Mouse (Mus musculus): Measurements from ENCODE around the gene Atg5. TPM values are rescaled to one million over a fixed set of nuclear protein-coding genes. Genes with fewer than 3 reads are reported as not detected.
A peak's percentile ranks its signal among the peaks of the same experiment; 100 is the strongest.
"Not testable (repeated sequence)": the region's sequence is repeated elsewhere in the genome, so short reads cannot be mapped to it uniquely, and the experiment has no call there.

Atg5 gene
- polyA plus RNA-seq, 1 experiment from 2014 or later: 50.3 TPM

GRCm38 (mm10) chr10:44325551-44326500, 57.7 kb downstream of the Atg5 start:
- H3K27me3 ChIP-seq (ENCODE audit: control insufficient read depth, insufficient read depth, low read depth, low read length): no peaks in the 10 kb centered on the region
- H3K4me3 ChIP-seq (ENCODE audit: low read length): no peak overlapping the region
- H3K4me2 ChIP-seq (ENCODE audit: low read depth, low read length): no peak overlapping the region
- no peaks in the 10 kb centered on the region for H3K9me3 ChIP-seq (ENCODE audit: control insufficient read depth, low read length)
- ATAC-seq (ENCODE audit: low read depth): peak; percentile 70
- no peaks in the 10 kb centered on the region for H3K36me3 ChIP-seq (ENCODE audit: control insufficient read depth, insufficient read depth, low read length)
- no peak overlapping the region for H3K27ac ChIP-seq (ENCODE audit: low read length)
- H3K9ac ChIP-seq (ENCODE audit: low read length): no peak overlapping the region
- peaks cover 6% of the 10 kb centered on the region for H3K4me1 ChIP-seq (replicated peaks; ENCODE audit: control insufficient read depth, insufficient read depth, low read length)
- 56% methylated on average over 13 of the region's 13 CpGs for WGBS

- no peak overlapping the region for H3K4me2 ChIP-seq (ENCODE audit: low read depth, low read length)
- WGBS: 88% methylated on average over 9 of the region's 9 CpGs
- peaks cover 3% of the 10 kb centered on the region; the same call in 1 of the 2 replicates for H3K4me1 ChIP-seq (replicated peaks; ENCODE audit: control insufficient read depth, insufficient read depth, low read length)
- no peak overlapping the region for H3K9ac ChIP-seq (ENCODE audit: low read length)
- H3K36me3 ChIP-seq (ENCODE audit: control insufficient read depth, insufficient read depth, low read length): no peaks in the 10 kb centered on the region
- H3K27me3 ChIP-seq (ENCODE audit: control insufficient read depth, insufficient read depth, low read depth, low read length): no peaks in the 10 kb centered on the region
- no peak overlapping the region for H3K27ac ChIP-seq (ENCODE audit: low read length)
- no peaks in the 10 kb centered on the region for H3K9me3 ChIP-seq (ENCODE audit: control insufficient read depth, low read length)
- no peak overlapping the region for H3K4me3 ChIP-seq (ENCODE audit: low read length)
- ATAC-seq (ENCODE audit: low read depth): no peak
These were observed 58.9 kb downstream of the Atg5 start for GRCm38 (mm10) chr10:44327057-44327456.

- 53% methylated on average over 3 of the region's 3 CpGs for WGBS
- Histone ChIP-seq H3K27ac (ENCODE audit: low read length) (no peak overlapping the region), H3K9me3 (ENCODE audit: control insufficient read depth, low read length) (no peaks in the 10 kb centered on the region), H3K27me3 (ENCODE audit: control insufficient read depth, insufficient read depth, low read depth, low read length) (no peaks in the 10 kb centered on the region), H3K4me3 (ENCODE audit: low read length) (no peak overlapping the region), H3K9ac (ENCODE audit: low read length) (no peak overlapping the region), H3K4me1 (replicated peaks; ENCODE audit: control insufficient read depth, insufficient read depth, low read length) (no peaks in the 10 kb centered on the region), H3K4me2 (ENCODE audit: low read depth, low read length) (no peak overlapping the region), H3K36me3 (ENCODE audit: control insufficient read depth, insufficient read depth, low read length) (no peaks in the 10 kb centered on the region)
- ATAC-seq (ENCODE audit: low read depth): no peak
These were observed 60.2 kb downstream of the Atg5 start for GRCm38 (mm10) chr10:44328347-44328746.

- Histone ChIP-seq H3K9me3 (ENCODE audit: control insufficient read depth, low read length) (no peaks in the 10 kb centered on the region), H3K9ac (ENCODE audit: low read length) (no peak overlapping the region), H3K4me1 (replicated peaks; ENCODE audit: control insufficient read depth, insufficient read depth, low read length) (no peaks in the 10 kb centered on the region), H3K27ac (ENCODE audit: low read length) (no peak overlapping the region), H3K4me2 (ENCODE audit: low read depth, low read length) (no peak overlapping the region), H3K4me3 (ENCODE audit: low read length) (no peak overlapping the region), H3K36me3 (ENCODE audit: control insufficient read depth, insufficient read depth, low read length) (no peaks in the 10 kb centered on the region), H3K27me3 (ENCODE audit: control insufficient read depth, insufficient read depth, low read depth, low read length) (no peaks in the 10 kb centered on the region)
- ATAC-seq (ENCODE audit: low read depth): no peak
- WGBS: 93% methylated on average over 1 of the region's 1 CpGs
These were observed 62.6 kb downstream of the Atg5 start for GRCm38 (mm10) chr10:44330717-44331116.

GRCm38 (mm10) chr10:44331469-44331868, 63.3 kb downstream of the Atg5 start:
- no peaks in the 10 kb centered on the region for H3K27me3 ChIP-seq (ENCODE audit: control insufficient read depth, insufficient read depth, low read depth, low read length)
- no peaks in the 10 kb centered on the region for H3K9me3 ChIP-seq (ENCODE audit: control insufficient read depth, low read length)
- H3K4me3 ChIP-seq (ENCODE audit: low read length): no peak overlapping the region
- H3K9ac ChIP-seq (ENCODE audit: low read length): no peak overlapping the region
- WGBS: 51% methylated on average over 2 of the region's 2 CpGs
- no peaks in the 10 kb centered on the region for H3K4me1 ChIP-seq (replicated peaks; ENCODE audit: control insufficient read depth, insufficient read depth, low read length)
- H3K36me3 ChIP-seq (ENCODE audit: control insufficient read depth, insufficient read depth, low read length): no peaks in the 10 kb centered on the region
- no peak for ATAC-seq (ENCODE audit: low read depth)
- no peak overlapping the region for H3K4me2 ChIP-seq (ENCODE audit: low read depth, low read length)
- H3K27ac ChIP-seq (ENCODE audit: low read length): no peak overlapping the region

- H3K4me1 ChIP-seq (replicated peaks; ENCODE audit: control insufficient read depth, insufficient read depth, low read length); H3K36me3 ChIP-seq (ENCODE audit: control insufficient read depth, insufficient read depth, low read length); H3K27me3 ChIP-seq (ENCODE audit: control insufficient read depth, insufficient read depth, low read depth, low read length); H3K27ac ChIP-seq (ENCODE audit: low read length); H3K4me2 ChIP-seq (ENCODE audit: low read depth, low read length); H3K9ac ChIP-seq (ENCODE audit: low read length); H3K4me3 ChIP-seq (ENCODE audit: low read length); ATAC-seq (ENCODE audit: low read depth); H3K9me3 ChIP-seq (ENCODE audit: control insufficient read depth, low read length): not testable (repeated sequence)
- 89% methylated on average over 3 of the region's 3 CpGs for whole genome bisulfite sequencing
These were observed 64.5 kb downstream of the Atg5 start for GRCm38 (mm10) chr10:44332656-44333055.

GRCm38 (mm10) chr10:44336641-44337382, 68.7 kb downstream of the Atg5 start:
- not testable (repeated sequence) for H3K27ac ChIP-seq (ENCODE audit: low read length); H3K4me2 ChIP-seq (ENCODE audit: low read depth, low read length); H3K9ac ChIP-seq (ENCODE audit: low read length); H3K9me3 ChIP-seq (ENCODE audit: control insufficient read depth, low read length); H3K36me3 ChIP-seq (ENCODE audit: control insufficient read depth, insufficient read depth, low read length); H3K4me3 ChIP-seq (ENCODE audit: low read length); H3K27me3 ChIP-seq (ENCODE audit: control insufficient read depth, insufficient read depth, low read depth, low read length); ATAC-seq (ENCODE audit: low read depth); H3K4me1 ChIP-seq (replicated peaks; ENCODE audit: control insufficient read depth, insufficient read depth, low read length)
- WGBS: 69% methylated on average over 3 of the region's 3 CpGs

GRCm38 (mm10) chr10:44338571-44338970, 70.4 kb downstream of the Atg5 start:
- Histone ChIP-seq H3K9me3 (ENCODE audit: control insufficient read depth, low read length) (no peaks in the 10 kb centered on the region), H3K36me3 (ENCODE audit: control insufficient read depth, insufficient read depth, low read length) (no peaks in the 10 kb centered on the region), H3K4me1 (replicated peaks; ENCODE audit: control insufficient read depth, insufficient read depth, low read length) (no peaks in the 10 kb centered on the region), H3K9ac (ENCODE audit: low read length) (no peak overlapping the region), H3K4me2 (ENCODE audit: low read depth, low read length) (no peak overlapping the region), H3K27me3 (ENCODE audit: control insufficient read depth, insufficient read depth, low read depth, low read length) (no peaks in the 10 kb centered on the region), H3K27ac (ENCODE audit: low read length) (no peak overlapping the region), H3K4me3 (ENCODE audit: low read length) (no peak overlapping the region)
- 86% methylated on average over 6 of the region's 6 CpGs for WGBS
- ATAC-seq (ENCODE audit: low read depth): no peak

GRCm38 (mm10) chr10:44339326-44339725, 71.2 kb downstream of the Atg5 start:
- Histone ChIP-seq H3K36me3 (ENCODE audit: control insufficient read depth, insufficient read depth, low read length) (no peaks in the 10 kb centered on the region), H3K4me3 (ENCODE audit: low read length) (no peak overlapping the region), H3K9ac (ENCODE audit: low read length) (no peak overlapping the region), H3K27ac (ENCODE audit: low read length) (no peak overlapping the region), H3K27me3 (ENCODE audit: control insufficient read depth, insufficient read depth, low read depth, low read length) (no peaks in the 10 kb centered on the region), H3K4me1 (replicated peaks; ENCODE audit: control insufficient read depth, insufficient read depth, low read length) (no peaks in the 10 kb centered on the region), H3K9me3 (ENCODE audit: control insufficient read depth, low read length) (no peaks in the 10 kb centered on the region), H3K4me2 (ENCODE audit: low read depth, low read length) (no peak overlapping the region)
- ATAC-seq (ENCODE audit: low read depth): no peak
- whole genome bisulfite sequencing: 72% methylated on average over 5 of the region's 5 CpGs
